Mouse (Mus musculus) CH12.LX (cell line): ENCODE data around the gene Lrrc20. TPM values are rescaled to one million over a fixed set of nuclear protein-coding genes. Genes with fewer than 3 reads are reported as not detected.

Source experiments
- DNase-seq: peaks from one replicate; pipeline ENCODE4 v3.0.0-alpha.2; 2013; ENCODE audit errors: extremely low read depth
- H3K27ac ChIP-seq: 2 replicates; pipeline ENCODE4 v1.5.1; 2012; ENCODE audit warnings: low read depth, mild to moderate bottlenecking, control low read depth, moderate library complexity; ENCODE audit not compliant: insufficient read depth
- H3K27me3 ChIP-seq: replicated peaks from 2 replicates; pipeline ENCODE3; 2012; ENCODE audit warnings: inconsistent platforms
- H3K36me3 ChIP-seq, 2 experiments: replicated peaks in 1 of 2; 2 replicates each; pipeline versions ENCODE3 to v1.6.1; 2012; ENCODE audit warnings: inconsistent platforms in 1 of 2, low read length in 1 of 2, mild to moderate bottlenecking in 1 of 2, mixed read lengths in 1 of 2, moderate library complexity in 1 of 2; ENCODE audit not compliant: control insufficient read depth in 1 of 2, insufficient read depth in 1 of 2
- H3K4me1 ChIP-seq, 2 experiments: 2 replicates each; pipeline ENCODE4 v1.6.1; 2012; ENCODE audit warnings: inconsistent platforms in 1 of 2, moderate library complexity in 1 of 2; ENCODE audit not compliant: insufficient read depth in 2 of 2, control insufficient read depth in 1 of 2
- H3K4me2 ChIP-seq: 2 replicates; pipeline ENCODE4 v1.6.1; 2012; ENCODE audit warnings: low read depth, mild to moderate bottlenecking, control low read depth; ENCODE audit not compliant: poor library complexity, insufficient read depth, severe bottlenecking
- H3K4me3 ChIP-seq, 3 experiments: fragments of 150-350 bp in 1 of 3; sonication (generic) in 1 of 3; replicated peaks in 1 of 3; 2 replicates each; pipeline versions ENCODE3 to v1.5.1; 2011 to 2012; ENCODE audit warnings: low read depth in 2 of 3, low read length in 2 of 3, mild to moderate bottlenecking in 2 of 3, moderate library complexity in 2 of 3, control low read depth in 1 of 3, improper control_type of control experiment in 1 of 3, inconsistent platforms in 1 of 3, mixed read lengths in 1 of 3; ENCODE audit not compliant: poor library complexity in 1 of 3
- H3K79me2 ChIP-seq: replicated peaks from 2 replicates; pipeline ENCODE4 v1.6.1; 2012; ENCODE audit warnings: mild to moderate bottlenecking, moderate library complexity; ENCODE audit not compliant: control insufficient read depth, poor library complexity, insufficient read depth, severe bottlenecking; ENCODE audit errors: extremely low read depth
- H3K9ac ChIP-seq: 2 replicates; pipeline ENCODE4 v1.6.1; 2012; ENCODE audit warnings: low read depth, mild to moderate bottlenecking, control low read depth, moderate library complexity; ENCODE audit not compliant: insufficient read depth
- H3K9me3 ChIP-seq: replicated peaks from 2 replicates; pipeline ENCODE3; 2012; ENCODE audit warnings: low read length, inconsistent platforms, mixed read lengths
- BHLHE40 ChIP-seq: IDR thresholded peaks from 2 replicates; pipeline ENCODE4 v1.6.1; 2011; ENCODE audit warnings: mild to moderate bottlenecking, low read depth, low read length, improper control_type of control experiment
- CHD2 ChIP-seq: IDR thresholded peaks from 2 replicates; pipeline ENCODE4 v1.6.1; 2011; ENCODE audit warnings: low read length, improper control_type of control experiment
- CTCF ChIP-seq, 2 experiments: IDR thresholded peaks in 1 of 2; conservative IDR thresholded peaks in 1 of 2; 2 replicates each; pipeline ENCODE4 v1.5.1; 2011 to 2012; ENCODE audit warnings: low read depth in 2 of 2, low read length in 2 of 2, improper control_type of control experiment in 1 of 2, inconsistent platforms in 1 of 2, mild to moderate bottlenecking in 1 of 2, moderate library complexity in 1 of 2
- E2F4 ChIP-seq: IDR thresholded peaks from 2 replicates; pipeline ENCODE4 v1.6.1; 2011; ENCODE audit warnings: low read depth, low read length, improper control_type of control experiment; ENCODE audit not compliant: insufficient replicate concordance
- EP300 ChIP-seq: IDR thresholded peaks from 2 replicates; pipeline ENCODE4 v1.6.1; 2011; ENCODE audit warnings: low read length, improper control_type of control experiment
- ETS1 ChIP-seq: conservative IDR thresholded peaks from 2 replicates; pipeline ENCODE4 v1.6.1; 2012; ENCODE audit warnings: low read depth, mild to moderate bottlenecking, inconsistent platforms, low read length, improper control_type of control experiment, moderate library complexity
- GABPA ChIP-seq: IDR thresholded peaks from 2 replicates; pipeline ENCODE4 v1.6.1; 2012; ENCODE audit warnings: low read depth, low read length, improper control_type of control experiment, inconsistent platforms; ENCODE audit not compliant: insufficient replicate concordance
- HCFC1 ChIP-seq: IDR thresholded peaks from 2 replicates; pipeline ENCODE4 v1.6.1; 2012; ENCODE audit warnings: low read depth, mild to moderate bottlenecking, inconsistent platforms, low read length, improper control_type of control experiment
- JUND ChIP-seq: conservative IDR thresholded peaks from 2 replicates; pipeline ENCODE4 v1.6.1; 2011; ENCODE audit warnings: low read depth, low read length, improper control_type of control experiment
- MAX ChIP-seq: IDR thresholded peaks from 2 replicates; pipeline ENCODE4 v1.6.1; 2011; ENCODE audit warnings: low read length, improper control_type of control experiment
- MXI1 ChIP-seq: IDR thresholded peaks from 2 replicates; pipeline ENCODE4 v1.6.1; 2011; ENCODE audit warnings: mild to moderate bottlenecking, low read depth, low read length, improper control_type of control experiment
- MYC ChIP-seq: IDR thresholded peaks from 2 replicates; pipeline ENCODE4 v1.6.1; 2011; ENCODE audit warnings: low read depth, mild to moderate bottlenecking, improper control_type of control experiment, low read length
- PAX5 ChIP-seq: IDR thresholded peaks from 2 replicates; pipeline ENCODE4 v1.6.1; 2012; ENCODE audit warnings: low read length, inconsistent platforms, mixed read lengths
- POLR2A ChIP-seq: IDR thresholded peaks from 2 replicates; pipeline ENCODE4 v1.6.1; 2011; ENCODE audit warnings: low read depth, mild to moderate bottlenecking, improper control_type of control experiment, low read length
- POLR2AphosphoS2 ChIP-seq: IDR thresholded peaks from 2 replicates; pipeline ENCODE4 v1.6.1; 2011; ENCODE audit warnings: low read depth, low read length, improper control_type of control experiment
- RAD21 ChIP-seq: IDR thresholded peaks from 2 replicates; pipeline ENCODE4 v1.6.1; 2011; ENCODE audit warnings: low read depth, mild to moderate bottlenecking, low read length, improper control_type of control experiment, moderate library complexity
- RCOR1 ChIP-seq: conservative IDR thresholded peaks from 2 replicates; pipeline ENCODE4 v1.6.1; 2012; ENCODE audit warnings: low read depth, mild to moderate bottlenecking, inconsistent platforms, low read length, improper control_type of control experiment
- SIN3A ChIP-seq: IDR thresholded peaks from 2 replicates; pipeline ENCODE4 v1.6.1; 2012; ENCODE audit warnings: low read length, improper control_type of control experiment, inconsistent platforms
- SMC3 ChIP-seq: IDR thresholded peaks from 2 replicates; pipeline ENCODE4 v1.6.1; 2011; ENCODE audit warnings: low read depth, low read length, improper control_type of control experiment
- TBP ChIP-seq: conservative IDR thresholded peaks from 2 replicates; pipeline ENCODE4 v1.6.1; 2011; ENCODE audit warnings: low read depth, low read length, improper control_type of control experiment
- USF1 ChIP-seq: IDR thresholded peaks from 2 replicates; pipeline ENCODE4 v1.6.1; 2014; ENCODE audit warnings: low read depth, mild to moderate bottlenecking, inconsistent platforms, low read length, improper control_type of control experiment
- USF2 ChIP-seq: conservative IDR thresholded peaks from 2 replicates; pipeline ENCODE4 v1.6.1; 2011; ENCODE audit warnings: low read depth, low read length, improper control_type of control experiment
- ZC3H11A ChIP-seq: IDR thresholded peaks from 2 replicates; pipeline ENCODE4 v1.6.1; 2012; ENCODE audit warnings: low read depth, mild to moderate bottlenecking, inconsistent platforms, low read length, improper control_type of control experiment
- ZKSCAN1 ChIP-seq: IDR thresholded peaks from 2 replicates; pipeline ENCODE4 v1.6.1; 2012; ENCODE audit warnings: low read depth, inconsistent platforms, low read length, improper control_type of control experiment, borderline replicate concordance
- ZMIZ1 ChIP-seq: IDR thresholded peaks from 2 replicates; pipeline ENCODE4 v1.6.1; 2012; ENCODE audit warnings: low read depth, mild to moderate bottlenecking, inconsistent platforms, low read length, improper control_type of control experiment
- dilution Hi-C: fragments of 300-500 bp; cut with MboI; formaldehyde crosslinking; loops from 2 replicates; pipeline ENCODE4 v1.14.3; 2020; ENCODE audit warnings: low sequenced_read_pairs; ENCODE audit not compliant: extremely low pct_unique_long_range_greater_than_20kb, extremely low pct_ligation_motif_present
- in situ Hi-C: fragments of 300-500 bp; cut with MboI; formaldehyde crosslinking; loops from 3 replicates; pipeline ENCODE4 v1.14.3; 2019; ENCODE audit warnings: low sequenced_read_pairs, low pct_ligation_motif_present, low pct_unique_long_range_greater_than_20kb, mixed read lengths
- polyA plus RNA-seq: library from polyadenylated mRNA; unstranded; fragments of >175 nt; gene quantifications from 2 replicates; pipeline ENCODE4 v1.2.1, GENCODE M21; 2012; ENCODE audit warnings: low read depth; ENCODE audit not compliant: insufficient read length
- total RNA-seq, 2 experiments: library from RNA; depleted of rRNA; stranded (reverse); fragments of 300-350 nt in 1 of 2; fragments of >200 nt in 1 of 2; gene quantifications; 2 replicates each; pipeline ENCODE4 v1.2.3; 2012 to 2014

The Lrrc20 gene
- total and polyA plus RNA-seq, 3 experiments = 8.0 to 13.7 (median 9.9) TPM

- Histone ChIP-seq H3K9ac (no peak overlapping the region), H3K4me1 (peaks cover 3% of the 10 kb centered on the region in 2 experiments; a peak in 1 of 4 replicates), H3K4me2 (no peak overlapping the region), H3K9me3 (peaks cover 8% of the 10 kb centered on the region), H3K27ac (no peak overlapping the region), H3K79me2 (no peaks in the 10 kb centered on the region), H3K27me3 (peaks cover 2% of the 10 kb centered on the region), H3K36me3 (no peaks in the 10 kb centered on the region), H3K4me3 (no peak overlapping the region)
- dilution Hi-C loops (no loop called here), in situ Hi-C loops (no loop called here)
- TF ChIP-seq POLR2A (no peak), RAD21 (peak; percentile 42), E2F4 (no peak), SMC3 (peak; percentile 69), MYC (no peak), ZKSCAN1 (no peak), MXI1 (no peak), TBP (no peak), CTCF (conservative IDR thresholded peaks at IDR 0.05 in 1 of 2, IDR thresholded peaks at IDR 0.05 in 1 of 2; ENCODE audit: low read depth in 2 of 2, low read length in 2 of 2) (peak in 1 of 2 experiments; percentile 70; a peak in 2 of 4 replicates), RCOR1 (no peak), HCFC1 (no peak), USF2 (no peak), BHLHE40 (no peak), CHD2 (no peak), ETS1 (no peak), JUND (no peak), EP300 (no peak), USF1 (no peak), ZC3H11A (no peak), PAX5 (no peak), POLR2AphosphoS2 (no peak), ZMIZ1 (no peak), MAX (no peak), SIN3A (no peak)
- DNase-seq = peak; percentile 41
Measured at GRCm38 (mm10) chr10:61610650-61611235, 135.1 kb downstream of the Lrrc20 start.

- no peaks in the 10 kb centered on the region for H3K79me2 ChIP-seq
- H3K9me3 ChIP-seq = peaks cover 12% of the 10 kb centered on the region
- peaks cover 2% of the 10 kb centered on the region for H3K27me3 ChIP-seq
- dilution Hi-C loops = no loop called here
- H3K4me2 ChIP-seq = no peak overlapping the region
- TF ChIP-seq GABPA = no peak
- H3K4me3 ChIP-seq = no peak overlapping the region
- H3K4me1 ChIP-seq = 0 out of 4 replicates have a peak, but pooled peaks cover 0 to 3% of the 10 kb centered on the region in 2 experiments
- in situ Hi-C loops = no loop called here
- H3K36me3 ChIP-seq = no peaks in the 10 kb centered on the region
- no peak overlapping the region for H3K9ac ChIP-seq
- no peak overlapping the region for H3K27ac ChIP-seq
- DNase-seq = no peak
Measured at GRCm38 (mm10) chr10:61614311-61614710, 138.7 kb downstream of the Lrrc20 start.
